Mouse (Mus musculus) midbrain, embryonic 11.5 days (tissue): Measurements from ENCODE around the gene Fam53b. TPM values are rescaled to one million over a fixed set of nuclear protein-coding genes. Genes with fewer than 3 reads are reported as not detected.

Experiments used
- ATAC-seq: fragments of 200-750 bp; cut with Nextera tagmentation; 2 replicates; pipeline ENCODE4 v1.8.0; 2017; ENCODE audit warnings: moderate TSS enrichment, moderate library complexity; ENCODE audit not compliant: low FRiP score
- DNase-seq: peaks from one replicate; pipeline ENCODE4 v3.0.0; 2015; ENCODE audit warnings: low spot score; ENCODE audit errors: missing footprints
- H3K27ac ChIP-seq: fragments of 300-500 bp; sonication (generic); 2 replicates; pipeline ENCODE4 v1.5.1; 2014; ENCODE audit warnings: low read depth, low read length
- H3K27me3 ChIP-seq: fragments of 300-500 bp; sonication (generic); 2 replicates; pipeline ENCODE4 v1.6.1; 2014; ENCODE audit warnings: mild to moderate bottlenecking, low read length, moderate library complexity, mixed read lengths; ENCODE audit not compliant: control insufficient read depth, insufficient read depth
- H3K36me3 ChIP-seq: fragments of 300-500 bp; sonication (generic); 2 replicates; pipeline ENCODE4 v1.6.1; 2014; ENCODE audit warnings: mild to moderate bottlenecking, low read length, moderate library complexity, mixed read lengths; ENCODE audit not compliant: control insufficient read depth, insufficient read depth
- H3K4me1 ChIP-seq: fragments of 300-500 bp; sonication (generic); 2 replicates; pipeline ENCODE4 v1.6.1; 2014; ENCODE audit warnings: low read length; ENCODE audit not compliant: control insufficient read depth, insufficient read depth
- H3K4me2 ChIP-seq: fragments of 300-500 bp; sonication (generic); 2 replicates; pipeline ENCODE4 v1.6.1; 2014; ENCODE audit warnings: mild to moderate bottlenecking, moderate library complexity
- H3K4me3 ChIP-seq: fragments of 300-500 bp; sonication (generic); 2 replicates; pipeline ENCODE4 v1.5.1; 2014; ENCODE audit warnings: low read depth, low read length
- H3K9ac ChIP-seq: fragments of 300-500 bp; sonication (generic); 2 replicates; pipeline ENCODE4 v1.6.1; 2014; ENCODE audit warnings: low read length
- H3K9me3 ChIP-seq: fragments of 300-500 bp; sonication (generic); 2 replicates; pipeline ENCODE4 v1.6.1; 2016; ENCODE audit warnings: low read length; ENCODE audit not compliant: control insufficient read depth
- WGBS: fragments of 180-500 bp; shearing (Covaris S2); extraction: QIAGEN DNeasy Blood & Tissue Kit; methylation state at CpG from one replicate; pipeline ENCODE4 v1.1.7; 2014; 5-methylcytosine and 5-hydroxymethylcytosine counted together
- polyA plus RNA-seq: library from polyadenylated mRNA; unstranded; fragments of >200 nt; fragmentation: Nextera tagmentation; extraction: Ambion mirVana; gene quantifications from 2 replicates; pipeline ENCODE4 v1.2.1, GENCODE M21; 2014

Gene Fam53b
- polyA plus RNA-seq, 1 experiment from 2014 or later = 17.5 TPM

DNA sequence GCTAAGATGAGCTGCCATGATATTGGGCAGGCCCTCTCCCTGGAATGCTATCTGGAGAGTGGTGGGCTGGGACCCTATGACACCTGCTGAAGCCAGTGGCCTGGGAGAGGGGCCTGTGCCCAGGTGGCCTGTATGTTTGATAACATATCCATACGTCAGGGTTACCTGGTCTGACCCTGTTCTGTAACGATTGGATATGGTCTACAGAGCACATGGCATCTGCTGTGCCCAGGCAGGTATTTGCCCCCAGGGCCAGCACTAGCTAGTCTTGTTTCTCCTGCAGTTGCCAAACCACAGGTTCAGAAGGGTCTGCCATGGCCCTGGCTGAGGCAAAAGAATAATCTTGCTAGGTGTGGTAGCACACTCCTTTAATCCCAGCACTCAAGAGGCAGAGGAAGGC lies 120.1 kb downstream of the Fam53b start:
- no peak overlapping the region for H3K27ac ChIP-seq
- H3K4me3 ChIP-seq = no peak overlapping the region
- H3K36me3 ChIP-seq = no peaks in the 10 kb centered on the region
- ATAC-seq = no peak
- H3K4me1 ChIP-seq = no peaks in the 10 kb centered on the region
- 86% methylated on average over 2 of the region's 2 CpGs for WGBS
- no peaks in the 10 kb centered on the region for H3K27me3 ChIP-seq
- H3K9me3 ChIP-seq = no peaks in the 10 kb centered on the region
- H3K9ac ChIP-seq = no peak overlapping the region
- no peak overlapping the region for H3K4me2 ChIP-seq
- DNase-seq = no peak

DNA sequence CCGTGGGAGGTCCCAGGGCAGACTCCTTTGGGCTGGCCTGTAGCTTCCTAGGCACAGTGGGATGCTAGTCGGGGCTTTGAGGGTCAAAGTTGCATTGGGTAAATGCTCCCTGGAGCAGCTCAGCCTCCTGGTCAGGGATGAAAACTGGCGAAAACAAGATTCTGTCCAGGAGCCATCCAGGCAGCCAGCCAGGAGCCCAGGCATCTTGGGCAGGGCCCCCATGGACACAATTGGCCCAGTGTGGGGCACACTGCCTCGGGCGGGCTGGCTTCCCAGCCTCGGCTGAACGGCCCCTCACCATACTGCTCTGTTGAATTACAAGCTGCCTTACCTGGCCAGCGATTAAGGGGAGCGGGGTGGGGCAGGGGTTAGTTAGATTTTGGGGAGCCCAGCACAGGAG lies 121.0 kb downstream of the Fam53b start:
- Histone ChIP-seq H3K27me3 (no peaks in the 10 kb centered on the region), H3K9ac (no peak overlapping the region), H3K4me2 (no peak overlapping the region), H3K9me3 (no peaks in the 10 kb centered on the region), H3K27ac (no peak overlapping the region), H3K4me1 (no peaks in the 10 kb centered on the region), H3K36me3 (no peaks in the 10 kb centered on the region), H3K4me3 (no peak overlapping the region)
- 80% methylated on average over 9 of the region's 9 CpGs for WGBS
- DNase-seq = no peak
- ATAC-seq = no peak

DNA sequence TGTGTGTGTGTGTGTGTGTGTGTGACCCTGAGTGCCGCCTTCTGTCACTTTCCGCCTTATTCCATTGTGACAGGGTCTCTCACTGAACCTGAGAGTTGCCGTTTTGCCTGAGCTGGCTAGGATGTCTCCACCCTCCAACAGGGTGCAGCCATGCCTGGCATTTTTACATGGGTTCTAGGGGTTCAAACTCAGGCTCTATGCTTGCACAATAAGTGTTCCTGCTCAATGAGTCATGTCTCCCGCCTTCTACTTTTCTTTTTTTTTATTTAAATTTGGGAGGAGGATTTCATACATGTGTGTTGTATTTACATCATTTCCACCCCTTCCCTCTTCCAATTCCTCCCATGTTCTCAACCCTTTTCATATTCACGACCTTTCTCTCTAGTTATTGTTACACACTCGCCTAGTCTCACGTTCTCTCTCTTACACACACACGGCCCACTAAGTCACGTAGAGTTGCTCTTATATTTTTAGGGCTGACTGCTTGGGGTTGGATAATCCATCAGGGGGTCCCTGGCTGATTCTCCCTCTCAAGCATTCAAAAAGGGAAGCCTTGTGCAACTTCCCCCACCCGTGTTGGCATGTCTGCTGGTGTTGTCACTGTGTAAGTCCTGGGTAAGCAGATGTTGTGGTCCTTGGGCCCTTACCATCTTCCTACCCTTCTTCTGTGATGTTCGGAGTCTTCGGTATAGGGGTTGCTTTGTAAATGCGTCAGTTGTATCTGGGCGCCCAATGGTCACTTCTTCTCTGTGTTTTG lies 122.8 kb downstream of the Fam53b start:
- no peak for ATAC-seq

DNA sequence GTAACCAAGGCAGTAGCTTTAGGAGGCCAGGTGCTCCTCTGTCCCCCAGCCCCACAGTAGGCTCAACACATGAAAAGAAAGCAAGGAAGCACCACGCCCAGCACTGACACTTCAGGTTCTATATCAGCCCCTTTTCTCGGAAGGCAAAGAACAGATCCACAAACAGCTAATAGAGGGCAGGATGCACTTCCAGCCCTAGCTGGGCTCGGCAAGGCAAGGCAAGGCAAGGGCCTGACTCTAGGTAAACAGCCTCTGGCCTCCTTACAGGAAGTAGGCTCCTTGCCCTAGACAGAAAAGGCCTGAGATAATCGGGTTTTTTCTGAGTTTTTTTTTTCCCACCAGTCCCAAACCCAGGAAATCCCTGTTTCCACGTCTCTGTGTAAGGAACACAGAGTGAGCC lies 124.0 kb downstream of the Fam53b start:
- no peak for ATAC-seq
- 77% methylated on average over 5 of the region's 5 CpGs for WGBS
- Histone ChIP-seq H3K9me3 (no peaks in the 10 kb centered on the region), H3K36me3 (no peaks in the 10 kb centered on the region), H3K4me1 (no peaks in the 10 kb centered on the region), H3K4me3 (no peak overlapping the region), H3K27me3 (no peaks in the 10 kb centered on the region), H3K9ac (no peak overlapping the region), H3K27ac (no peak overlapping the region), H3K4me2 (no peak overlapping the region)
- peak; percentile 73 for DNase-seq

More for the DNA sequence above, 122.8 kb downstream of the Fam53b start:
- Histone ChIP-seq H3K4me1 (no peaks in the 10 kb centered on the region), H3K36me3 (no peaks in the 10 kb centered on the region), H3K27me3 (no peaks in the 10 kb centered on the region), H3K27ac (no peak overlapping the region), H3K9ac (no peak overlapping the region), H3K9me3 (no peaks in the 10 kb centered on the region), H3K4me3 (no peak overlapping the region), H3K4me2 (no peak overlapping the region)
- DNase-seq = no peak
- 90% methylated on average over 14 of the region's 14 CpGs for WGBS

DNA sequence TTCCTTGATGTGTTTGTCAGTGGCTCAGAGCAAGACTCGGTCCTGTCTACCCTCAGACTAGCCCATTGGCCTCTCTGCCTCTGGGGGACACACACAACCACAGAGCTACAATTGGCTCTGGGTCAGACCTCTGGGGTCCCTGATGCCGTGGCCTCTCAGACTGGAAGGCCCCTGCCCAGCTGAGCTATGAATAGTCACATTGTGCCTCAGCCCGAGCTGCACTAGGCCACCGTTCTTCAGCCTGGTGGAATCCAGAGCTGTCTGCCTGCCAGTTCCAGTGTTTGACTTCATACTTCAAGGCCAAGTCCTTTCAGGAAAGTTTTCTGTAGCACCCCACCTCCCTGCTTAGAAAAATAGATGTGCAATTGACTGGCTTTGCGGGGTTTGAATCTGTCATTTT lies 125.0 kb downstream of the Fam53b start:
- no peak overlapping the region for H3K4me2 ChIP-seq
- H3K4me3 ChIP-seq = no peak overlapping the region
- 66% methylated on average over 5 of the region's 5 CpGs for WGBS
- ATAC-seq (no peak), DNase-seq (no peak)
- H3K27me3 ChIP-seq = no peaks in the 10 kb centered on the region
- H3K4me1 ChIP-seq = no peaks in the 10 kb centered on the region
- H3K27ac ChIP-seq = no peak overlapping the region
- no peaks in the 10 kb centered on the region for H3K9me3 ChIP-seq
- H3K9ac ChIP-seq = no peak overlapping the region
- no peaks in the 10 kb centered on the region for H3K36me3 ChIP-seq

DNA sequence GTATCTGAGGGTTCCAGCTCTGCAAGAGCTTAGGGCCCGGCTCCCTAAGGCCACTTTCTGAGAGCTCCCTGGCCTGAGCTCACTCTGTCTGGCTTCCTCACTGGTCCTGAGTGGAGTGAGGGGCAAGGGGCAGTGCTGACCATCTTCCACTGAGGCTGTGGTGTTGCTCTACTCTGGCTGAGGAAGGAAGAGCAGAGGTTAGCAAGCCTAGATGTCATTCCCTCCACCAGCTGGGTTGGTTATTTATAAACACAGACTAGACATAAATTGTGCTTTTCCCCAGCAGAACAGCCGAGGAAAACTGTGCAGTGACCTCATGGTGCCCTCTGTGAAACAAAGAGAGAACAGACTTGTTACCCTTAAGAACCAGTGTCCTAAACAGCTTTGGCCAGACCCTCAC lies 125.8 kb downstream of the Fam53b start:
- H3K4me3 ChIP-seq = no peak overlapping the region
- no peaks in the 10 kb centered on the region for H3K27me3 ChIP-seq
- H3K36me3 ChIP-seq = no peaks in the 10 kb centered on the region
- ATAC-seq (no peak), DNase-seq (no peak)
- H3K9me3 ChIP-seq = no peaks in the 10 kb centered on the region
- no peak overlapping the region for H3K9ac ChIP-seq
- no peaks in the 10 kb centered on the region for H3K4me1 ChIP-seq
- WGBS = 67% methylated on average over 2 of the region's 2 CpGs
- no peak overlapping the region for H3K4me2 ChIP-seq
- H3K27ac ChIP-seq = no peak overlapping the region

DNA sequence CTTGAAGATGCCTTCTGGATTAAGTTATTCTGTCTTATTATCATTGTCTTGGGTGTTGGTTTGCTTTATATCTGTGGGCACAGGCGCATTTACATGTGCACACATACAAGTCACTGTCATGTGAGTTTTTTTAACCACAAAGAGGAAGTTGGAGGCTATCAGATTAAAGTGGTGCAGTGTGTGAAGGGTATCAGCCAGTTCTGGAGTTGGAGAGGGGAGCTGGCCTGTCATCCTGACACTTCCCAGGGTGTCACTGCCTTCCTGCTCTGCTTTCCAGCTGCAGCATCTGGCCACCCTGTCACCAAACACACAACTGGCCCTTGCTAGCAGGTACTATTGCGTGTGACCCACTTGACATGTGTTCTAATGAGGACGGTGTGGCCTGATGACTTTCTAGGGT lies 127.2 kb downstream of the Fam53b start:
- Histone ChIP-seq H3K9ac (no peak overlapping the region), H3K4me1 (no peaks in the 10 kb centered on the region), H3K9me3 (no peaks in the 10 kb centered on the region), H3K27ac (no peak overlapping the region), H3K4me3 (no peak overlapping the region), H3K27me3 (no peaks in the 10 kb centered on the region), H3K36me3 (no peaks in the 10 kb centered on the region), H3K4me2 (no peak overlapping the region)
- DNase-seq = no peak
- 89% methylated on average over 3 of the region's 3 CpGs for WGBS
- no peak for ATAC-seq

DNA sequence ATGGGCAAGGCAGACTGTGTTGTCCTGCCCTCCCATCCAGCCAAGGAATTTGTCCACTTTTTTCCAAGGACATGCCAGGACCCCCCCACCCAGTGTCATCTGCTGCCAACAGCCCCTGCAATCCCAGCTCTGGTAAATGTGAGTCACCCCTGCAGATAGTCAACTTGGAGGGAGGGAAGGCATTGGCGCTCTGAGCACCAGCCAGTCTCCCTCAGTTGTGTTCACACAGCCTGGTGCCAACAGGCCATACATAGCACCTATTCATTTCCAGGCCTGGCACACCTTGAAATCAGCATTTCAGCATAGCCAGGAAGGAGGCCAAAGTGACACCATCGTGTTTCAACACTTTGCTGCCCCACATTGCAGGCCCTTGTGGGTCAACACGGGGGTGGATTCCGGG lies 129.8 kb downstream of the Fam53b start:
- WGBS = 86% methylated on average over 4 of the region's 4 CpGs
- Histone ChIP-seq H3K4me2 (no peak overlapping the region), H3K4me1 (no peaks in the 10 kb centered on the region), H3K9me3 (no peaks in the 10 kb centered on the region), H3K27me3 (no peaks in the 10 kb centered on the region), H3K36me3 (no peaks in the 10 kb centered on the region), H3K4me3 (no peak overlapping the region), H3K27ac (no peak overlapping the region), H3K9ac (no peak overlapping the region)
- ATAC-seq (no peak), DNase-seq (no peak)

DNA sequence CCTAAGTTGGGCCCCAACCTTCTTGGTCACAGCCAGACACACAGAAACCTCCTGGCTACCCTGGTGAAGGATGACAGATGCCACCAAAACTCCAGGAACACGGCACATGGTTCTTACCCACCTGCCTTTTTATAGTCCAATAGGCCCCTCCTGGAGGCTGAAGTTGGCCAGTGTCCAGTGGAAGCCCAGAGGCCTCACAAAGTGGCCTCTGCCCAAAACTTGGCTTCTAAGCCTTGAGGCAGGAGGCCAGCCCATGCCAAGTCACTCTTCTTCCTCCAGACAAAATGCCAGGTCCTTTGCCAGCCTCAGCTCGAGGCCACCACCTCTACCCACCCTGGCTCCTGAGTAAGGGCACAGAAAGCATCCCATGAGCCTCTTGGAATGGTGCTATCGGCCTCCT lies 130.8 kb downstream of the Fam53b start:
- DNase-seq (no peak), ATAC-seq (no peak)
- 76% methylated on average over 3 of the region's 3 CpGs for WGBS
- Histone ChIP-seq H3K36me3 (no peaks in the 10 kb centered on the region), H3K4me2 (no peak overlapping the region), H3K9ac (no peak overlapping the region), H3K4me1 (no peaks in the 10 kb centered on the region), H3K4me3 (no peak overlapping the region), H3K27ac (no peak overlapping the region), H3K27me3 (no peaks in the 10 kb centered on the region), H3K9me3 (no peaks in the 10 kb centered on the region)
